Mouse (Mus musculus) frontal cortex, adult 2 months (tissue): ENCODE data around the gene Gm2381. TPM values are rescaled to one million over a fixed set of nuclear protein-coding genes. Genes with fewer than 3 reads are reported as not detected.
"Not testable (repeated sequence)": the region's sequence is repeated elsewhere in the genome, so short reads cannot be mapped to it uniquely, and the experiment has no call there.

ENCODE experiments used
- DNase-seq, 2 experiments: peaks; one replicate each; pipeline ENCODE4 v3.0.0; 2022; ENCODE audit warnings: low spot score in 1 of 2; ENCODE audit errors: extremely low spot score in 1 of 2
- polyA plus RNA-seq: library from polyadenylated mRNA; depleted of rRNA; stranded (reverse); fragments of >200 nt; gene quantifications from 2 replicates; pipeline ENCODE4 v1.2.3, GENCODE M21; 2012; rRNA removed

Gm2381 gene
- not detected in 2 replicates for polyA plus RNA-seq

GRCm38 (mm10) chr7:42866801-42867458 is at the start of gene Gm2381:
Gm2381 (minus strand) TSS chr7:42867234.
- not testable (repeated sequence) for DNase-seq

- DNase-seq, result not testable (repeated sequence)
Observed at GRCm38 (mm10) chr7:42898067-42898466, 31.0 kb upstream of the Gm2381 start.

- DNase-seq, result no peak
Observed at GRCm38 (mm10) chr7:42878090-42878489, 11.1 kb upstream of the Gm2381 start.

GRCm38 (mm10) chr7:42838366-42838765 is 28.7 kb downstream of the Gm2381 start:
- not testable (repeated sequence) for DNase-seq

GRCm38 (mm10) chr7:42832221-42832620 is 34.8 kb downstream of the Gm2381 start:
- no peak for DNase-seq

GRCm38 (mm10) chr7:42793425-42793824 is 73.6 kb downstream of the Gm2381 start, which contains the start of gene Vmn2r62:
Vmn2r62 (minus strand) TSS chr7:42793525.
- not testable (repeated sequence) for DNase-seq

Other genes starting within 250 kb of the Gm2381 start
- 1.6 and 2.0 TPM in 2 replicates for gene Zfp976, start 224.6 kb downstream of the Gm2381 start, polyA plus RNA-seq
- 4.4 and 4.8 TPM in 2 replicates for gene Zfp975, start 174.5 kb downstream of the Gm2381 start, polyA plus RNA-seq
- not detected in 2 replicates for gene Gm17067, start 140.2 kb downstream of the Gm2381 start, polyA plus RNA-seq
- not detected in 2 replicates for gene Vmn2r62, start 73.7 kb downstream of the Gm2381 start, polyA plus RNA-seq
- gene Vmn2r63, start 66.6 kb upstream of the Gm2381 start, polyA plus RNA-seq, result not detected in 2 replicates
- gene Gm9268, start 151.5 kb upstream of the Gm2381 start, polyA plus RNA-seq, result not detected in 2 replicates
- gene Zfp936, start 247.0 kb upstream of the Gm2381 start, polyA plus RNA-seq, result not detected in 2 replicates